Mouse (Mus musculus) embryo, embryonic 10 days (tissue): Measurements from ENCODE around the gene Sapcd1.

ENCODE experiments used
- DNase-seq: peaks from one replicate; pipeline ENCODE4 v3.0.0-alpha.2; 2015; ENCODE audit warnings: low spot score

Sapcd1 gene

GRCm38 (mm10) chr17:35027277-35028068 lies at the start of gene Sapcd1:
Gene Sapcd1 (minus strand): TSS chr17:35028016.
- no peak for DNase-seq

DNA sequence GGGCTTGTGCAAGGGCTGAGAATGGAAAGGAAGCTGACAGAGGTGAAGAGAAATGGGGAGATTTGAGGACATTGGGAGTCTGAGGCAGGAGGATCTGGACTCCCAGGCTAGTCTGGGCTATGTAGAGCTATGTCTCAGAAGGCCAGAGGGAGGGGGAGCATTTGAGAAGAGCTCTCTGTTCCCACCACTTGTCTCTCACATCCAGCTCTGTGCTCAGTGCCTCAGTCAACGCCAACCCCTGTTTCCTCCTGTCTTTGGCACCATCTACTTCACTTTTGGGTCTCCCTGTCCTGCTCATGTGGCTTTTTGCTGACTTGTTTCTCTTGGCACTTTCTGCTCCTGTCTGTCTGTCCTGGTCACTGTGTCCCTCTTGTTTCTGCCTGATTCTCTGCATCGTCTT lies 49.5 kb upstream of the Sapcd1 start:
- DNase-seq, result no peak

DNA sequence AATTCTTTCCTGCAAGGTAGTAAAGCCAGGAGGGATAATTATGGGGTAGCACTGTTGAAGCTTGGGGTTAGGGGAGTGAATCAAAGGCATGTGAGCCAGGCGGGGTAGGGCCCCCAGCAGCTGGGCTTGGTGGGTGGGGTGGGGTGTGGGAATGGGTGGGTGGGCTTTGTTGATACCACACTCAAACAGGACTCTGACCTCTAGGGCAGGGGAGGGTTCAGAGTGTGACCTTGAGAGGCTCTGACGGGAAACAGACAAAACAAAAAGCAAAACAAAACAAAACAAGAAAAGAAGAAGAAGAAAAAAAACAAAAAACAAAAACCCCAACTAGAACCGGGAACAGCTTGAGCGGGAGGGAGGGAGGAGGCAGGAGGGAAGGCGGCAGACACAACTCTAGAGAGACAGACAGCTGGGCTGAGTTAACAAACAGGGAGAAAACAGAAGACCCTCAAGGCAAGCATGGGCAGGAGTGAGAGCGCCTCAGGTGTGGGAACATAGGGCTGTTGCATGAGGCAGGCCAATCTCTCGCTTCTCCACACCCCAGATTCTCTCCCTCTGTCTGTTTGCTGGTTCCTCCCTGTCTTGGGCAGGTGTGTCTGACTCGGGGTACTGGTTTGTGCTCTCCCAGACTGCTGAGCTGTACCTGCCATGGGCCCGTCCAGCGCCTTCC lies 48.8 kb upstream of the Sapcd1 start, which contains the start of gene Ly6g6e:
Gene Ly6g6e (plus strand): TSS at position 396 of the 670 bp plus-strand sequence.
- DNase-seq, result peak; percentile 35

- no peak for DNase-seq
Observed at GRCm38 (mm10) chr17:35074097-35074496, 46.3 kb upstream of the Sapcd1 start.

- DNase-seq, result no peak
Observed at GRCm38 (mm10) chr17:35071454-35071853, 43.6 kb upstream of the Sapcd1 start.

GRCm38 (mm10) chr17:35070556-35071229 lies 42.9 kb upstream of the Sapcd1 start:
- no peak for DNase-seq

GRCm38 (mm10) chr17:35068213-35068914 lies 40.5 kb upstream of the Sapcd1 start:
- no peak for DNase-seq

DNA sequence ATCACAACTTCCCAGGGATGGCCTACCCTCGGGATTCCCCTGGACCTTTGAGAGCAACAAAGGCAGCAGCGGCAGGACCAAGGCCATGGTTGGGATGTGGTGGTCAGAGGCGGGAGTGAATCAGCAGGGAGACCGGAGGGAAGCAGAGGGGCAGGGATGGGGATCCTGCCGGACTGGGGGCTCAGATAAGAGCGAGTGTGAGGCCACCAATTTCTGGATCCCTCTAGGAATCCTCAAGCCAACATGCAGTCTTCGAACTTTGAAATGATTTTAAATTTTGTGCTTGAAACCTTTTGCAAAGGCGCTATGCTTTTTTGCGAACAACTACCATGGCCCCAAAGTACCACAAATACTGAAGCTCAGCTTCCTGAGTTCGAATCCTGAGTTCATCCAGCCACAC lies 38.3 kb upstream of the Sapcd1 start, which contains the start of gene Mpig6b:
Gene Mpig6b (minus strand): TSS at position 101 of the 400 bp plus-strand sequence.
- DNase-seq, result no peak

- DNase-seq, result peak; percentile 81
Observed at GRCm38 (mm10) chr17:35064951-35065947, 37.4 kb upstream of the Sapcd1 start, which contains the start of gene Ly6g6c. Gene Ly6g6c (plus strand): TSS chr17:35065388.

DNA sequence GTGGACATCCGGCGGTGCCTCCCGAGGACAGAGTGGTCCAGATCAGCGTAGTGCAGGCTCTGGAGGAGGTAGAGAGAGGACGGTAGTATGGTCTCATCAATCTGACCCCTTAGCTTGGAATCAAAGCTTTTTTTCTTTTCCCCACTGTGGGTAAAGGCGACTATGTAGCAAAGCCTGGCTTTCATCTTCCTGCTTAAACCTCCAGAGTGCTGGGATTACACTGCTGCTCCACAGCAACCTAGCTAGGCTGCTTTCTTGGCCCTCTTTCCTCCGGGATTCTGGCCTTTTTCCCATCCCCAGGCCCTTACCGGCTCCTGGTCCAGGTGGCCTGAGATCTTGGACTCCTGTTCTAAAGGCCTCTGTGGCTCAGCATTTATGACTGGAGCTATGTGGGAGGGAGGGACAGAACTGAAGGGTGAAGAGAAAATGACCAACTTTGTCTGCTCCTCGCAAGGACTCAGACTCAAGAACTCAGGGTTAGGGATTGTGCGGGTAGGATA lies 36.6 kb upstream of the Sapcd1 start:
- no peak for DNase-seq

DNA sequence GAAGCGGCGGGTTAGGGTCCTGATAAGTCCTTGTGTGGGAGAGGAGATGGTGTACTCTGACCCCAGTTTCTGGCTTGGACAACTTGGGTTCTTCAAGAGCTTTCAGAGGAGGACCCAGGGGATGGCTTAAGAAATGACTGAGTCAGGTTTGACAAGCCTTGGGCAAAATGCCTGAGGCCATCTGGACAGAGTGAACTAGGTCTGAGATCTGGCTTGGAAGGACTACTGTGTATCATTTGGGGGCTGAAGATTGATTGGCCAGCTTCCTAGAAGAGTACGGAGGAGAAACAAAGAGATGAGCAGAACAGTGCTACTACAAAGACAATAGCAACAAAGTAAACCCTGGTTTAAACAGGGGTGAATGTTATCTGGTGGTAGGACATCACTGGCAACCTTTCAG lies 35.6 kb upstream of the Sapcd1 start:
- no peak for DNase-seq

GRCm38 (mm10) chr17:35061299-35061698 lies 33.5 kb upstream of the Sapcd1 start:
- no peak for DNase-seq

DNA sequence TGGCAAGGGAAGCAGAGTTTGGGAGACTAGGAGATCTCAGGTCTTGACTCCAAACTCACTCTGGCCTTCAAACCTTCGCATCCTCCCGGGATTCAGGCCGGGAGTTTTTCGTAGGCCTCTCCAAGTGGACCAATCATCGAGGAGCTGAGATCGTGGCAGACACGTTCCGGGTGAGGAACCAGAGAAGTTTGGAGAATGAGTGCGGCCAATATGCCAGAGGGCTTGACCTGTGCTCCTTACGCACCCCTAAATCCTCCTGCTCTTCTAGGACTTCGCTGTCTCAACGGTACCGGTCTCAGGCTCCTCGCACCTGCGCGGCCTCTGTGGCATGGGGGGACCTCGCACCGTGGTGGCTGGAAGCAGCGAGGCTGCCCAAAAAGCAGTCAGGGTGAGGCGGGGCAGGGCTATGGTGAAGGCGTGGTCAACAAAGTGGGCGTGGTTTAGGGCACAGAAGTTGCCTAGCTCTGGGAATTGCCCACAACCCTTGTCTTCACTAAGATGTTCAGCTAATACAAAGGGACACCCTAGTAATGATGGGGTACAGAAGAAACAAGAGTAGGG lies 33.0 kb upstream of the Sapcd1 start:
- peak; percentile 51 for DNase-seq

GRCm38 (mm10) chr17:35060071-35060470 lies 32.3 kb upstream of the Sapcd1 start:
- no peak for DNase-seq

GRCm38 (mm10) chr17:35058911-35059892 lies 31.4 kb upstream of the Sapcd1 start, which contains the start of gene Ddah2:
Gene Ddah2 (plus strand): TSS chr17:35059035.
- peak; percentile 98 for DNase-seq

DNA sequence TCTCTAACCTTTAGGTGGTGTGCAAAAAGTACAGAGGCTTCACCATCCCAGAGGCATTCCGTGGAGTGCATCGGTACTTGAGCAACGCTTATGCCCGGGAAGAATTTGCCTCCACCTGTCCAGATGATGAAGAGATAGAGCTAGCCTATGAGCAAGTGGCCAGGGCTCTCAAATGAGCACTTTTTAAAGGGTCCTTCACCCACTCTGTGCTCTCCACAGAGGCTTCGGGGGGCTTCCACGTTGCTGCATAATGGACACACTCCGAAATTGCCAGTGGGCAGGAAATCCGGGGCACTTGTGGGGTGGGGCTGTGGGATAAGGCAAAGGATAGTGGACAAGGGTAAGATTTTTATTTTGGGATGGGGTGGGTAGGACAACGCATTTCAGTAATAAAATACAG lies 30.5 kb upstream of the Sapcd1 start:
- no peak for DNase-seq

DNA sequence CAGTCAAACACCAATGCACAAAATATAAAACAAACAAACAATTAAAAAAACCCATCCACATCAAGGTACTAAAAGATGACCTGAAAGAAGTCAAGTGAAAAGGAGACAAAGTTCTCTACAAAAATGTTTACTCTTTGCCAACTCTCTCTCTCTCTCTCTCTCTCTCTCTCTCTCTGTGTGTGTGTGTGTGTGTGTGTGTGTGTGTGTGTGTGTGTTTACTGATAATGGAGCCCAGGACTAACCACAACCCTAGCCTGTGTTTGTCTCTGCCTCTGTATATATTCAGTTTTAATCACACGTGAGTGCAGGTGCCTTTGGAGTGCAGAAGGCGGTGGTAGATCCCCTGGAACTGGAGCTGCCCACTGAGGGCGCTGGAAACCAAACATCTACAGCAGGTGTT lies 29.3 kb upstream of the Sapcd1 start:
- no peak for DNase-seq

DNA sequence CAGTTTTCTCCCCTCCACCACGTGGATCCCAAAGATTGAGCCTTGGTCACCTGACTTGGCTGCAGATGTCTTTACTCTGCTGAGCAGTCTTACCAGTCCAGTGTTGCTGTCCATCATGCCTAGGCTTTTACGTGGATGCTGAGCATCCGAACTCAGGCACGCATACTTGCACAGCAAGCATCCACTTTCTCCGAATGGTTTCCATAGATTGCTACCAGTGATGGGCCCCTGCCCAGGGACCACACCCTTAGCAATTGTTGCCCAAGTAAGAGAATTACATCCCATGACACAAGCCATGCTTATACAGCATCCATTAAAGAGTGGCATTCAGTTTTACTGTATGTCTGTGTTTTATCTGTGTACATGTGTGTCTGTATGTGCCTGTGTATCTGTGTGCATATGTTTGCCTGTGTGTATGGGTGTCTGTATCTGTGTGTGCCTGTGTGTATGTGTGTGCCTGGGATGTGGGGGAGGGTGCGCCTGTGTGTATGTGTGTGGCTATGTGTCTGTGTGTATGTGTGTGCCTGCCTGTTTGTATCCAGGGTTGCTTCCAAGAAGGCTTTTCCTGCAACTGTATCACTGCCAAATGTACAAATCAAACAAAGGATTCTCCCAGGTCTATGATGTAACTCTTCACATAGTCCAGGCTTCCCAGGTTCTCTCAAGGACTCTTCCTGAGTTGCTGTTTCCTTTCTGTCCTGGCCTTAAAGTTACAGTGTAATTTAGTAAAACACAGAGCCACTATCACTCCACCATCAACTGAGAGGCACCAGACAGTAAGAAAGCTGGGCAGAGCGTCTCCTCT lies 28.1 kb upstream of the Sapcd1 start:
- no peak for DNase-seq
